Mouse (Mus musculus): Measurements from ENCODE around the gene Rptor. TPM values are rescaled to one million over a fixed set of nuclear protein-coding genes. Genes with fewer than 3 reads are reported as not detected.

Rptor gene
- polyA plus RNA-seq, 1 experiment from 2014 or later = 18.6 TPM

DNA sequence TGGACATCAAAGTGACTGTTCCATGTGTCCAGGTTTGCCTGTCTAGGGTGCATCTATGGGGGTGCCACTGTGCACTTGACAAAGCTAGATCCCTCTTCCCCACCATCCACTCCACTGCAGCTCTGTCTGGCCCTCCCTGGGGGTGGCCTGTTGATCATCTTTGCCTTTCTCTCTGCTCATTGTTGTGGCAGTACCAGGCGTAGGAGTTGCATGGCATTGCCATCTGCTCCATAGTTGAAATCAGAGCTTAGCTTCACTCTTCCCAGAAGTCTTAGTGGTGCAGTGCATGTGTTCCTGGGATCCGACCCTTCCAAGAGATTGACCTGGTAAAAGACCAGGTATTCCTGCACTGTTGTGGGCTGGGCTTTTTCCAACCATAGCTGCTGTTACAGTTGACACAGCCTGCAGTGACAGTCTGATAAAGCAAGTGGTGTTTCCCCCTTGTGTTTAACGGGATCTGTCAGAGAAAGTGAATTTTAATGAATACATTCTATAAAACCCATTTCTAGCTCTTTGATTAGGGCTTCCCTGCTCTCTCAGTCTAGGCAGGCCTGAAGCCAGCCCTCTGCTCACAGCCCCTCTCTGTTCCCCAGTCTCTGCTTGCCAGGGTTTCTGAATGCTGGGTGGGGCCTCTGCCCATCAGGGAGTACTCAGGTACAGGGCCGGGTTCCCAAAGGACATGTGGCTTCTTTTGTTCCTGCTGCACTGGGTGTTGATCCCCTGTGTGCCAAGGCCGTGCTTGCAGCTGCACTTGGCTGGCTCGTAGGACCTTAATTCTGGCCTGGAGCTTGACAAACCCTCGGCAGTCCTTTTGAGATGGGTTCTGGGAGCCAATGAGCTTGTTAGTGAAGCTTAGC is 136.5 kb downstream of the Rptor start:
- Histone ChIP-seq H3K9ac (replicated peaks) (no peak overlapping the region), H3K4me1 (replicated peaks) (peaks cover 22% of the 10 kb centered on the region), H3K4me2 (no peak overlapping the region), H3K27me3 (no peaks in the 10 kb centered on the region), H3K27ac (no peak overlapping the region), H3K4me3 (replicated peaks) (no peak overlapping the region), H3K9me3 (no peaks in the 10 kb centered on the region), H3K36me3 (no peaks in the 10 kb centered on the region)
- ATAC-seq (ENCODE audit: insufficient number of reproducible peaks, insufficient read depth, low FRiP score, low TSS enrichment, low read depth) = no peak
- WGBS = 74% methylated on average over 7 of the region's 7 CpGs

DNA sequence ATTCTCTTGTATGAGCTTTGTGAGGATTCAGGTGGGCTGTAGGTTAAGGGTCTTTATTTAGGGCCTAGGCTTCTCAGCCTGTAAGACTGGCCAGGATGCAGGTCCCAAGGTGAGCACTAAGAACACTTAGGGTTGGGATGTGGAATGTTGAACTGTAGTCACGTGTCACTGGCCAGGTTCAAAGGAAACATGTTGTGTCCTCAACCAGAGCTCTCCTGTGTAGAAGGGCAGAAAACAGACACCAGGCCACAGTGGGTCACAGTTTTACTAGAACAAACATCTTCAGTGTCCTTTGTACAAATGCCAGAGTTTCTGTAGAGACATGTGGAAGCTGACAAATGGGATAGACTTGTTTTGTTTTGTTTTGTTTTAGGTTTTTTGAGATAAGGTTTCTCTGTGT is 138.7 kb downstream of the Rptor start:
- no peaks in the 10 kb centered on the region for H3K9me3 ChIP-seq
- no peak for ATAC-seq (ENCODE audit: insufficient number of reproducible peaks, insufficient read depth, low FRiP score, low TSS enrichment, low read depth)
- no peaks in the 10 kb centered on the region for H3K36me3 ChIP-seq
- 75% methylated on average over 1 of the region's 1 CpGs for WGBS
- no peak overlapping the region for H3K9ac ChIP-seq (replicated peaks)
- peaks cover 44% of the 10 kb centered on the region for H3K4me1 ChIP-seq (replicated peaks)
- no peak overlapping the region for H3K4me2 ChIP-seq
- H3K4me3 ChIP-seq (replicated peaks) = no peak overlapping the region
- H3K27ac ChIP-seq = no peak overlapping the region
- no peaks in the 10 kb centered on the region for H3K27me3 ChIP-seq

DNA sequence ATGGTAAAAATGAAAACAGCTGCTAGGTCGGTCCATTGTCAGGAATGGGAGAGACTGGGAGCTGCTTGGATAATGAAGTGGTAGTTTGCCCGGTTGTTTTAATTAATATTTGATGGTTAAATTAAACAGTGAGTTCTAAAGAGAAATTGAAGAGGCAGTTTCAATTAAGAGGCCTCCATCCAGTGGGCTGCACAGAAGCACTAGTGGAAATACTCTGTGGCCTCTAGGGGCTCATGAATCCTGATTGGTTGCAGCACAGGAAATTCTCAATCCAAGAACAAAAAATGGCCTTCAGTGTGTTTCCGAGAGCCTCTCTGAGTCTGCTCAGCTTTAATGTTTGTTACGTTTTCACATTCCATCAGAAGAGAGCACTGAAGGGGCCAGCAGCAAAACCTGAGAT is 141.7 kb downstream of the Rptor start:
- Histone ChIP-seq H3K27ac (peak overlapping the region; percentile 50; the same call in 1 of the 2 replicates), H3K9me3 (no peaks in the 10 kb centered on the region), H3K36me3 (no peaks in the 10 kb centered on the region), H3K4me1 (replicated peaks) (peaks cover 40% of the 10 kb centered on the region), H3K9ac (replicated peaks) (no peak overlapping the region), H3K4me2 (no peak overlapping the region), H3K27me3 (no peaks in the 10 kb centered on the region), H3K4me3 (replicated peaks) (no peak overlapping the region)
- WGBS = 42% methylated on average over 4 of the region's 4 CpGs
- ATAC-seq (ENCODE audit: insufficient number of reproducible peaks, insufficient read depth, low FRiP score, low TSS enrichment, low read depth) = no peak

GRCm38 (mm10) chr11:119745333-119745732 is 142.6 kb downstream of the Rptor start:
- Histone ChIP-seq H3K9ac (replicated peaks) (no peak overlapping the region), H3K4me1 (replicated peaks) (peaks cover 38% of the 10 kb centered on the region), H3K27me3 (no peaks in the 10 kb centered on the region), H3K4me3 (replicated peaks) (no peak overlapping the region), H3K36me3 (no peaks in the 10 kb centered on the region), H3K27ac (no peak overlapping the region), H3K4me2 (no peak overlapping the region), H3K9me3 (no peaks in the 10 kb centered on the region)
- no peak for ATAC-seq (ENCODE audit: insufficient number of reproducible peaks, insufficient read depth, low FRiP score, low TSS enrichment, low read depth)
- WGBS = 41% methylated on average over 7 of the region's 7 CpGs

GRCm38 (mm10) chr11:119754459-119754858 is 151.8 kb downstream of the Rptor start:
- Histone ChIP-seq H3K27ac (no peak overlapping the region), H3K9ac (replicated peaks) (no peak overlapping the region), H3K4me1 (replicated peaks) (0 out of 2 replicates have a peak, but pooled peaks cover 5% of the 10 kb centered on the region), H3K36me3 (peaks cover 32% of the 10 kb centered on the region), H3K9me3 (no peaks in the 10 kb centered on the region), H3K4me2 (no peak overlapping the region), H3K27me3 (no peaks in the 10 kb centered on the region), H3K4me3 (replicated peaks) (no peak overlapping the region)
- 78% methylated on average over 6 of the region's 6 CpGs for WGBS
- no peak for ATAC-seq (ENCODE audit: insufficient number of reproducible peaks, insufficient read depth, low FRiP score, low TSS enrichment, low read depth)

DNA sequence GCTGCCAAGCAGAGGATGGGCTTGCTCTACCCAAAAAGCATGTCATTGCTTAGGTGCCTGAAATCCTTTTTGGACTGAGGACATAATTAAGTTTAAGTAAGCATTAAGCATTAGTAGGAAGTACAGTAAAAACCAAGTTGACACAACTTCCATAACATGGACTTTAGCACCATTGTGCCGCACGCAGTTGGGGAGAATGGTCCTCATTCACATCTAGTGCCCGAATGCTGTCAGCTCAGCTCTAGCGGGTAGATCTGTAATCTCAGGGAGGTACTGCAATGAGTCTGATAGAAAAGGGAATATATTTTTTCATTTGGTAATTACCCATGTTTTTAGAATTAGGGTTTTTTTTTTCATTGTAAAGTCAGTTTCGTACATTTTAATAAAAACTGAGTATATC is 155.5 kb downstream of the Rptor start:
- Histone ChIP-seq H3K4me1 (replicated peaks) (0 out of 2 replicates have a peak, but pooled peaks cover 5% of the 10 kb centered on the region), H3K27me3 (no peaks in the 10 kb centered on the region), H3K9me3 (no peaks in the 10 kb centered on the region), H3K36me3 (peaks cover 32% of the 10 kb centered on the region), H3K27ac (no peak overlapping the region), H3K9ac (replicated peaks) (no peak overlapping the region), H3K4me3 (replicated peaks) (no peak overlapping the region), H3K4me2 (no peak overlapping the region)
- WGBS = 95% methylated on average over 5 of the region's 5 CpGs
- ATAC-seq (ENCODE audit: insufficient number of reproducible peaks, insufficient read depth, low FRiP score, low TSS enrichment, low read depth) = no peak

GRCm38 (mm10) chr11:119758705-119759327 is 156.1 kb downstream of the Rptor start:
- Histone ChIP-seq H3K9ac (replicated peaks) (no peak overlapping the region), H3K4me2 (no peak overlapping the region), H3K27ac (no peak overlapping the region), H3K36me3 (peaks cover 32% of the 10 kb centered on the region), H3K27me3 (no peaks in the 10 kb centered on the region), H3K9me3 (no peaks in the 10 kb centered on the region), H3K4me3 (replicated peaks) (no peak overlapping the region), H3K4me1 (replicated peaks) (0 out of 2 replicates have a peak, but pooled peaks cover 5% of the 10 kb centered on the region)
- 88% methylated on average over 7 of the region's 7 CpGs for WGBS
- ATAC-seq (ENCODE audit: insufficient number of reproducible peaks, insufficient read depth, low FRiP score, low TSS enrichment, low read depth) = no peak

- H3K4me3 ChIP-seq (replicated peaks) = no peak overlapping the region
- no peaks in the 10 kb centered on the region for H3K9me3 ChIP-seq
- peaks cover 8% of the 10 kb centered on the region for H3K4me1 ChIP-seq (replicated peaks)
- no peak overlapping the region for H3K27ac ChIP-seq
- H3K9ac ChIP-seq (replicated peaks) = no peak overlapping the region
- ATAC-seq (ENCODE audit: insufficient number of reproducible peaks, insufficient read depth, low FRiP score, low TSS enrichment, low read depth) = no peak
- no peaks in the 10 kb centered on the region for H3K27me3 ChIP-seq
- peaks cover 13% of the 10 kb centered on the region for H3K36me3 ChIP-seq
- H3K4me2 ChIP-seq = no peak overlapping the region
- WGBS = 86% methylated on average over 9 of the region's 9 CpGs
Measured at GRCm38 (mm10) chr11:119762911-119763310, 160.2 kb downstream of the Rptor start.

- WGBS = 92% methylated on average over 6 of the region's 6 CpGs
- no peak overlapping the region for H3K9ac ChIP-seq (replicated peaks)
- no peak for ATAC-seq (ENCODE audit: insufficient number of reproducible peaks, insufficient read depth, low FRiP score, low TSS enrichment, low read depth)
- no peaks in the 10 kb centered on the region for H3K27me3 ChIP-seq
- no peak overlapping the region for H3K4me2 ChIP-seq
- peaks cover 8% of the 10 kb centered on the region for H3K4me1 ChIP-seq (replicated peaks)
- H3K9me3 ChIP-seq = no peaks in the 10 kb centered on the region
- no peak overlapping the region for H3K27ac ChIP-seq
- H3K36me3 ChIP-seq = peaks cover 3% of the 10 kb centered on the region
- H3K4me3 ChIP-seq (replicated peaks) = no peak overlapping the region
Measured at GRCm38 (mm10) chr11:119766023-119766422, 163.3 kb downstream of the Rptor start.

DNA sequence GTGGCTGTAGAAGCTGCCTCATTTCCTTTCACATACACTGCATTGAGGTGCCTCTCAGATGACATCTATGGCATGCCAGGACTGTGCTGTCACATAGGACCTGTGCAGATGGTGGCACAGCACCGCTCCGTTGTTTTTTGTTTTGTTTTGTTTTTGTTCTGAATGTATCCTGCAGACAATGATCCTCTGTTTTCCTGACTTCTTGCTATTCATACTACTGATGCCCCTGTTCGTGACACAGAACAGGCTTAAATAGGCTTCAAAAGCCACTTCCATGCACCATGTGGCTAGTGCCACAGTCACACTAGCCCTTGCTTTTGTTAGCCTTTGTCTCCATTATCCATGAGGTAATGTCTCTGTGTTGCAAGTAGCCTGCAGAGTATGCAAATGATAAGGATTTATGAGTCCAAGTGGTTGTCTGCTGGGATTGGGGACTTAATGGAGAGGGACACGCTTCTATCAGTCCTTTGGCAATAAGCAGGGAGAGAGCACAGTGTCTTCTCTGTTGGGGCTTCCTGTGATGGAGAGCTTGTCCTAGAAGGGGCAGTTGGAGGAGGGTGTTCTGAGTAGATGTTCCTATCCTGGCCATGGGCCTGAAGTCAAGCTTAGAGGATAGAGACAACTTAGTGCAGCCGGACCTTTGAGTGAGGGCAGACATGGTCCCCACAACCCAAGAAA is 164.2 kb downstream of the Rptor start:
- 86% methylated on average over 5 of the region's 5 CpGs for whole genome bisulfite sequencing
- no peak for ATAC-seq (ENCODE audit: insufficient number of reproducible peaks, insufficient read depth, low FRiP score, low TSS enrichment, low read depth)
- no peak overlapping the region for H3K4me3 ChIP-seq (replicated peaks)

GRCm38 (mm10) chr11:119767525-119767924 is 164.8 kb downstream of the Rptor start:
- no peak overlapping the region for H3K4me3 ChIP-seq (replicated peaks)

More for the DNA sequence above, 164.2 kb downstream of the Rptor start:
- Histone ChIP-seq H3K9me3 (no peaks in the 10 kb centered on the region), H3K27me3 (no peaks in the 10 kb centered on the region), H3K9ac (replicated peaks) (no peak overlapping the region), H3K36me3 (peaks cover 12% of the 10 kb centered on the region), H3K4me1 (replicated peaks) (peaks cover 8% of the 10 kb centered on the region), H3K27ac (no peak overlapping the region), H3K4me2 (no peak overlapping the region)

More at GRCm38 (mm10) chr11:119767525-119767924, 164.8 kb downstream of the Rptor start:
- Histone ChIP-seq H3K9me3 (no peaks in the 10 kb centered on the region), H3K27me3 (no peaks in the 10 kb centered on the region), H3K27ac (no peak overlapping the region), H3K9ac (replicated peaks) (no peak overlapping the region), H3K36me3 (peaks cover 15% of the 10 kb centered on the region), H3K4me1 (replicated peaks) (peaks cover 8% of the 10 kb centered on the region), H3K4me2 (no peak overlapping the region)
- WGBS = 82% methylated on average over 6 of the region's 6 CpGs
- no peak for ATAC-seq (ENCODE audit: insufficient number of reproducible peaks, insufficient read depth, low FRiP score, low TSS enrichment, low read depth)
